Mouse (Mus musculus): ENCODE measurements around the gene Hbb-bh1.

Gene Hbb-bh1

GRCm38 (mm10) chr7:103843034-103843433, at the start of gene Hbb-bh1:
TSS of gene Hbb-bh1 (minus strand) at chr7:103843164.
- Histone ChIP-seq H3K36me3 (ENCODE audit: control insufficient read depth, insufficient read depth, low read length, poor library complexity, severe bottlenecking) (no peaks in the 10 kb centered on the region), H3K27me3 (ENCODE audit: control insufficient read depth, insufficient read depth, low read length, poor library complexity, severe bottlenecking) (no peaks in the 10 kb centered on the region)
- no peak for DNase-seq (ENCODE audit: low read depth, low spot score)

DNA sequence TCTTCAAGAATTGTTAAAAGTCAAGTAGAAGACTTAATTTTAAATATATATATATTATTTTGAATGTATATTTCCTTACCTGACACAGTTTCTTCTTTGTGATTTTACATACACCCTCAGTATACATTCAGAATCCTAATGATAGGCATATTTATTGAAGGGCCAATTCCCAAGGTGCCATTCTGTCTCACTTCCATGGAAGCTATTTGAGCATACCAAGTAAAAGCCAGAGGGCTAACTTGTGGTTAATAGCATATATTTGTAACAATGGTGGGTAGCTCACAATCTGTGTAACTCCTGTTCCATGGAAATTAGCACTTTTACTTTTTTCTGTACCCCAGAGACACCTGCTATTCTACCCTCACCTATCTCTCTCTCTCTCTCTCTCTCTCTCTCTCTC, 43.2 kb upstream of the Hbb-bh1 start, which contains the start of gene Olfr66:
Gene Olfr66 (minus strand): TSS at position 101 of the 400 bp plus-strand sequence.
- DNase-seq (ENCODE audit: low read depth, low spot score): no peak

DNA sequence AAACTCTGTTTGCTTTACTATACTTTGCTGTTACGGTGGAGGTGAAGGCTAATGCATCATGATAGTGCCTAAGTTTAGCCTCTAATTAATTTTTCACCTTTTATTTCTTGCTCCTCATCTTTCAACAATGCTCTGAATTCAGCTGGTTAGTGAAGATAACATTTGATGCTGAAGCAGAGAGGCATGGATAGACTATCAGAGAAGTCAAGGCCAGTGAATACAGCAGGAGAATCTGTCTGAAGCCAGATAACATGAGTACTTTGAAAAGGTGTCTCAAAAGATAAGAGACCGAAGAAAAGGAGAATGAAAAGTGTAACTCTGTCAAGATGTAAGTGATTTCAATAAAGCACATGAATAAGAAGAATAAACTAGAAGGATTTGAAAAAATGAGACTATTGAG, 34.1 kb upstream of the Hbb-bh1 start:
- Histone ChIP-seq H3K36me3 (ENCODE audit: control insufficient read depth, insufficient read depth, low read length, poor library complexity, severe bottlenecking) (no peaks in the 10 kb centered on the region), H3K27me3 (ENCODE audit: control insufficient read depth, insufficient read depth, low read length, poor library complexity, severe bottlenecking) (no peaks in the 10 kb centered on the region)
- no peak for DNase-seq (ENCODE audit: low read depth, low spot score)

More for the DNA sequence above, 43.2 kb upstream of the Hbb-bh1 start, which contains the start of gene Olfr66:
- no peaks in the 10 kb centered on the region for H3K27me3 ChIP-seq (ENCODE audit: control insufficient read depth, insufficient read depth, low read length, poor library complexity, severe bottlenecking)
- H3K36me3 ChIP-seq (ENCODE audit: control insufficient read depth, insufficient read depth, low read length, poor library complexity, severe bottlenecking): no peaks in the 10 kb centered on the region

DNA sequence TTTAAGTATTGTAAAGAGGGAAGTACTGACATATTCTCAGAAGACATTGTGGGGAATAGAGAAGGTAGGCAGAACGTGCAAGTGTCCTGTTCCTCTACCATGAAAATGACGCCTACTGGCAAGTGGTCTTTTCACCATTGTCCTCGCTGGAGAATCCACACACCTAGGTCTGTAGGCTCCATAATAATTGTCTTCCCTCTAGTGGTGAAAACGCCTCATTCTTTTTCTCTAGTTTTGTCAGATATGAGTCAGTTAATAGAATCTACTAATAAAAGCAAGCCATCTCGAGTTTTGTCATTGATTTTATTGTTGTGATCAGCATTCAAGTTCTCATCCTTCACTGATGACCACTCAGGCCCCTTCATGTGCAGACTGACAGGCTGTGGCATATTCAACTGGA, 31.5 kb upstream of the Hbb-bh1 start:
- peak; percentile 2 for DNase-seq (ENCODE audit: low read depth, low spot score)
- H3K36me3 ChIP-seq (ENCODE audit: control insufficient read depth, insufficient read depth, low read length, poor library complexity, severe bottlenecking): no peaks in the 10 kb centered on the region
- H3K27me3 ChIP-seq (ENCODE audit: control insufficient read depth, insufficient read depth, low read length, poor library complexity, severe bottlenecking): no peaks in the 10 kb centered on the region

- no peaks in the 10 kb centered on the region for H3K36me3 ChIP-seq (ENCODE audit: control insufficient read depth, insufficient read depth, low read length, poor library complexity, severe bottlenecking)
- peak; percentile 73 for DNase-seq (ENCODE audit: low read depth, low spot score)
- no peaks in the 10 kb centered on the region for H3K27me3 ChIP-seq (ENCODE audit: control insufficient read depth, insufficient read depth, low read length, poor library complexity, severe bottlenecking)
These were observed 30.1 kb upstream of the Hbb-bh1 start for GRCm38 (mm10) chr7:103873064-103873463.

- H3K27me3 ChIP-seq (ENCODE audit: control insufficient read depth, insufficient read depth, low read length, poor library complexity, severe bottlenecking): no peaks in the 10 kb centered on the region
- no peak for DNase-seq (ENCODE audit: low read depth, low spot score)
- H3K36me3 ChIP-seq (ENCODE audit: control insufficient read depth, insufficient read depth, low read length, poor library complexity, severe bottlenecking): no peaks in the 10 kb centered on the region
These were observed 27.7 kb upstream of the Hbb-bh1 start for GRCm38 (mm10) chr7:103870667-103871066.

- no peaks in the 10 kb centered on the region for H3K27me3 ChIP-seq (ENCODE audit: control insufficient read depth, insufficient read depth, low read length, poor library complexity, severe bottlenecking)
- no peaks in the 10 kb centered on the region for H3K36me3 ChIP-seq (ENCODE audit: control insufficient read depth, insufficient read depth, low read length, poor library complexity, severe bottlenecking)
- DNase-seq (ENCODE audit: low read depth, low spot score): no peak
These were observed 22.8 kb upstream of the Hbb-bh1 start for GRCm38 (mm10) chr7:103865716-103866115.

- no peaks in the 10 kb centered on the region for H3K27me3 ChIP-seq (ENCODE audit: control insufficient read depth, insufficient read depth, low read length, poor library complexity, severe bottlenecking)
- H3K36me3 ChIP-seq (ENCODE audit: control insufficient read depth, insufficient read depth, low read length, poor library complexity, severe bottlenecking): no peaks in the 10 kb centered on the region
- DNase-seq (ENCODE audit: low read depth, low spot score): peak; percentile 32
These were observed 18.6 kb upstream of the Hbb-bh1 start for GRCm38 (mm10) chr7:103861531-103861930.

GRCm38 (mm10) chr7:103860855-103861254, 17.9 kb upstream of the Hbb-bh1 start:
- Histone ChIP-seq H3K36me3 (ENCODE audit: control insufficient read depth, insufficient read depth, low read length, poor library complexity, severe bottlenecking) (no peaks in the 10 kb centered on the region), H3K27me3 (ENCODE audit: control insufficient read depth, insufficient read depth, low read length, poor library complexity, severe bottlenecking) (no peaks in the 10 kb centered on the region)
- peak; percentile 66 for DNase-seq (ENCODE audit: low read depth, low spot score)

DNA sequence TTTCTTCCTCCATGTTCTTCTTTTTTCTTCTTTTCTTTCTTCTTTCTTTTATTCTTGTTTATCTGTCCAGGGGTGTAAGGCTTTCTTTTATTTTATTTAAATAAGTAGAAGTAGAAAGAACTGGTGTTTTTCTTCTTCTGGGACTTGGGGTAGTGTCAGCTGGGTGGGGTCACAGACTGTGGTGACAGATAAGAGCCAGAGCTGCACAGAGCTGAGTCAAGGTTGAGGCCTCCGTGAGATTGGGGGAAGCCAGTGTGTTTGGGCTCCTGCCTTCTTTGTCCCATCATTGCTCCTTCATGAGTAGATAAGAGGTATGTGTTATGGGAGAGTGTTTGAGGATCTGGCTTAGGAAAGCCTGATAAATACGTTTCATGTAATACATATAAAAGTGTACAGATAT, 16.1 kb upstream of the Hbb-bh1 start:
- Histone ChIP-seq H3K36me3 (ENCODE audit: control insufficient read depth, insufficient read depth, low read length, poor library complexity, severe bottlenecking) (no peaks in the 10 kb centered on the region), H3K27me3 (ENCODE audit: control insufficient read depth, insufficient read depth, low read length, poor library complexity, severe bottlenecking) (no peaks in the 10 kb centered on the region)
- no peak for DNase-seq (ENCODE audit: low read depth, low spot score)

DNA sequence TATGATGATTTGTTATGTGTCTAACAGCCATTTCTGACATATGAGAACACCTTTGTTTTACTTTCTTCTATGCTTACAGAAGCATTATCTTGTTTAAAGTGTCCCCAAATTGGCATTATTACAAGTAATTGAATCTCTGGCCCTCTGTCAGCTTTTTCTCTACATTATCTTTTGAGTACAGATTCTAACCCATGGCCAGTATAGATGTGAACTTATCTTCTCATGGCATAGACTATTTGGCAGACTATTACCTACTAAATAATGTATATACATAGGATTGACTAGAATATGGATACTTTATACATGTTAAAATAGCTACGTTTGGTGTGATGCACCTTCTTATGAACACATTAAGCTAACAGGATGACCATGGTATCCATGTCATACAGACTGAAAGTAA, 11.7 kb upstream of the Hbb-bh1 start:
- no peak for DNase-seq (ENCODE audit: low read depth, low spot score)
- Histone ChIP-seq H3K36me3 (ENCODE audit: control insufficient read depth, insufficient read depth, low read length, poor library complexity, severe bottlenecking) (no peaks in the 10 kb centered on the region), H3K27me3 (ENCODE audit: control insufficient read depth, insufficient read depth, low read length, poor library complexity, severe bottlenecking) (no peaks in the 10 kb centered on the region; the same call in 1 of the 2 replicates)

GRCm38 (mm10) chr7:103853090-103853489, 10.1 kb upstream of the Hbb-bh1 start, which contains the start of gene Hbb-y:
TSS of gene Hbb-y (minus strand) at chr7:103853216.
- DNase-seq (ENCODE audit: low read depth, low spot score): no peak
- Histone ChIP-seq H3K36me3 (ENCODE audit: control insufficient read depth, insufficient read depth, low read length, poor library complexity, severe bottlenecking) (no peaks in the 10 kb centered on the region), H3K27me3 (ENCODE audit: control insufficient read depth, insufficient read depth, low read length, poor library complexity, severe bottlenecking) (no peaks in the 10 kb centered on the region; the same call in 1 of the 2 replicates)

DNA sequence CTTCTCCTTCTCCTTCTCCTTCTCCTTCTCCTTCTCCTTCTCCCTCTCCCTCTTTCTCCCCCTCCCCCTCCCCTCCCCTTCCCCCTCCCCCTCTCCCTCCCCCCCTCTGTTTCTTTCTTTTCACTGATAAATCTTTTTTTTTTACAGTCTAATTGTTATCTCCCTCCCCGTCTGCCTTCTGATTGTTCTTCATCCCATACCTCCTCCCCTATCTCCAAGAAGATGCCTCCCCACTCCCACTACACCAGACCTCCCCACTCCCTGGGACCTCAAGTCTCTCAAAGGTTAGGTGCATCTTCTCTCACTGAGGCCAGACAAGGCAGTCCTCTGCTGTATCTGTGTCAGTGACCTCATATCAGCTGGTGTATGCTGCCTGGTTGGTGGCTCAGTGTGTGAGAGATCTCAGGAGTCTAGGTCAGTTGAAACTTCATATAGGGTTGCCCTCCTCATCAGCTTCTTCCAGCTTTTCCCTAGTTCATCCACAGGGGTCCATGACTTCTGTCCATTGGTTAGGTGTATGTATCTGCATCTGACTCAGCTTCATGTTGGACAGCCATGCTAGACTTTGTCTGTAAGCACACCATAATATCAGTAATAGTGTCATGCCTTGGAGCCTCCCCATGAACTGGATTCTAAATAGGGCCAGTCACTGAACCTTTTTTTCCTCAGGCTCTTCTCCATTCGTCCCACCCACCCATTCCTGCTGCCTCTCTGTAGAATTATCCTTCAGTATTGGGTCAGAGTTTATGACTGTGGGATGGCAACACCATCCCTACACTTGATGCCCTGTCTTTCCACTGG, 1.8 kb upstream of the Hbb-bh1 start:
- Histone ChIP-seq H3K36me3 (ENCODE audit: control insufficient read depth, insufficient read depth, low read length, poor library complexity, severe bottlenecking) (no peaks in the 10 kb centered on the region), H3K27me3 (ENCODE audit: control insufficient read depth, insufficient read depth, low read length, poor library complexity, severe bottlenecking) (no peaks in the 10 kb centered on the region)
- DNase-seq (ENCODE audit: low read depth, low spot score): no peak

- Histone ChIP-seq H3K27me3 (ENCODE audit: control insufficient read depth, insufficient read depth, low read length, poor library complexity, severe bottlenecking) (no peaks in the 10 kb centered on the region), H3K36me3 (ENCODE audit: control insufficient read depth, insufficient read depth, low read length, poor library complexity, severe bottlenecking) (no peaks in the 10 kb centered on the region)
- no peak for DNase-seq (ENCODE audit: low read depth, low spot score)
These were observed 2.7 kb downstream of the Hbb-bh1 start, which contains the start of gene Hbb-bh2 for GRCm38 (mm10) chr7:103840268-103840667. TSS of gene Hbb-bh2 (minus strand) at chr7:103840520.

GRCm38 (mm10) chr7:103827808-103828207, 15.2 kb downstream of the Hbb-bh1 start, which contains the start of gene Hbb-bs:
TSS of gene Hbb-bs (minus strand) at chr7:103828096.
- DNase-seq (ENCODE audit: low read depth, low spot score): no peak
- Histone ChIP-seq H3K27me3 (ENCODE audit: control insufficient read depth, insufficient read depth, low read length, poor library complexity, severe bottlenecking) (no peaks in the 10 kb centered on the region), H3K36me3 (ENCODE audit: control insufficient read depth, insufficient read depth, low read length, poor library complexity, severe bottlenecking) (no peaks in the 10 kb centered on the region)

Measured in splenic B cell, adult 2 months (primary cell).